Mouse (Mus musculus): ENCODE measurements around the gene Krt35. TPM values are rescaled to one million over a fixed set of nuclear protein-coding genes. Genes with fewer than 3 reads are reported as not detected.

The Krt35 gene
- polyA plus RNA-seq, 1 experiment from 2014 or later: not detected

DNA sequence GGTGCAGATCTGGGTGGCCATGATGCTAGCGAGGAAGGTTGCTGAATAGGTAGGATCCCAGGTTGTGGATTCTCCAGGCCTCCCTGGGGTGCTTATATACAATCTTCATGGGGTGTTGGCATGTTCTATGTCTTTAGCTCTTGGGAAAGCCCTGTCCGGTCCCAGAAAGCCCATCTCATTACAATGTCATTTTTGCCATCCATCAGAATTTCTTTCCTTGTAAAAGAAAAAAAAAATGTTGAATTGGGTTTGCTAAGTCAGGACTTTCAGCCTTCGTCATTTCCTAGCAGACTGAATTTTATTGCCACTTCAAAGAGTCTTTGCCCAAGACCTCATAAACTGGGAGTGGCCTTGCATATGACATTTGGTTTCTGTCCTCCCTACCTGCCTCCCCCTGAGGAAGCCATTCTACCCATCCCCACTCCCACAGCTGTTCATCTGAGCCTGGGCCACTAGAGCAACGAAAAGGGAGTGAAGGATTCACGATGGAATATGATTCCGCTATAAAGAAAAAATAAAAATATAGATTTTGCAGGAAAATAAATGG, 9.6 kb upstream of the Krt35 start, which contains the start of gene Krt36:
Gene Krt36 (minus strand): TSS at position 51 of the 547 bp plus-strand sequence.
- TF ChIP-seq CTCF (IDR thresholded peaks at IDR 0.05; ENCODE audit: low read depth): no peak
- TF ChIP-seq EP300 (IDR thresholded peaks at IDR 0.05; ENCODE audit: low read depth): no peak
- Histone ChIP-seq H3K4me3 (ENCODE audit: low read depth, low read length) (no peak within 1 kb of the TSS), H3K27ac (ENCODE audit: low read depth) (no peak within 1 kb of the TSS), H3K9me3 (ENCODE audit: low read length) (no peaks in the 10 kb centered on the region), H3K4me1 (ENCODE audit: insufficient read depth) (no peaks in the 10 kb centered on the region), H3K4me2 (ENCODE audit: low read depth, low read length) (no peak within 1 kb of the TSS), H3K36me3 (replicated peaks; ENCODE audit: insufficient read depth, low read length) (no peaks in the 10 kb centered on the region), H3K27me3 (ENCODE audit: insufficient read depth, low read length) (no peaks in the 10 kb centered on the region), H3K9ac (replicated peaks) (no peak within 1 kb of the TSS)
- ATAC-seq (no peak), DNase-seq (no peak)
- 75% methylated on average over 6 of the region's 6 CpGs for WGBS (ENCODE audit: insufficient replicate concordance)

DNA sequence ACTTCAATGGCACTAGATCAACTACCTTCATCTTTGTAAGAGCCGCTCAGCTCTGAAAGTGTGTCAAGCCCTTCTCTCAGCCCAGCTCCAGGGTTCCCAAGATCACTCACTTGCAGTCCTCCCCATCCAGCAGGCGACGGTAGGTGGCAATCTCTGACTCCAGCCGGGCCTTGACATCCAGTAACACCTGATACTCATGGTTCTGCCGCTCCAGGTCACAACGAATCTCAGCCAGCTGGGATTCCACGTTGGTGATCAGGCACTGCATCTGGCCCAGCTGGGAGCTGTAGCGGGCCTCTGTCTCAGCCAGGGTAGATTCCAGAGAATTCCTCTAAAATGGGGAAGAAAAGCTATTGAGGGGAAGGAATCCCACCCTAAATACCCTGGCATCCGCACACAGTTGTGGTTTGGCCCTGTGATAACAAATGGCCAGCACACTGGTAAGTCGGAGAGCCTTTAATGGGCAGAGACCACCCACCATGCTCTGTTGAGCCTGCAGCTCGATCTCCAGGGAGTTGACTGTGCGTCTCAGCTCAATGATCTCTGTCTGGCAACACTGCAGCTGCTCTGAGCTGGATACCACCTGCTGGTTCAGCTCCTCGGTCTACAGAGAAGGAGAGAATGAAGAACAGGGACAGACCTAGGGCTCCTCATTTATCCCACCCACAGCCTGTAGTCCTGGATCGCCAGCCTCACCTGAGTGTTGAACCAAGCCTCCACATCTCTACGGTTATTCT, 6.8 kb upstream of the Krt35 start:
- 63% methylated on average over 15 of the region's 15 CpGs for WGBS (ENCODE audit: insufficient replicate concordance)
- no peak for TF ChIP-seq CTCF (IDR thresholded peaks at IDR 0.05; ENCODE audit: low read depth)
- no peak for TF ChIP-seq EP300 (IDR thresholded peaks at IDR 0.05; ENCODE audit: low read depth)
- no peak overlapping the region for H3K27ac ChIP-seq (ENCODE audit: low read depth)
- H3K36me3 ChIP-seq (replicated peaks; ENCODE audit: insufficient read depth, low read length): no peaks in the 10 kb centered on the region
- no peaks in the 10 kb centered on the region for H3K4me1 ChIP-seq (ENCODE audit: insufficient read depth)
- H3K27me3 ChIP-seq (ENCODE audit: insufficient read depth, low read length): no peaks in the 10 kb centered on the region
- H3K4me3 ChIP-seq (ENCODE audit: low read depth, low read length): no peak overlapping the region
- ATAC-seq: no peak
- H3K4me2 ChIP-seq (ENCODE audit: low read depth, low read length): no peak overlapping the region
- no peak for DNase-seq
- no peak overlapping the region for H3K9ac ChIP-seq (replicated peaks)
- no peaks in the 10 kb centered on the region for H3K9me3 ChIP-seq (ENCODE audit: low read length)

DNA sequence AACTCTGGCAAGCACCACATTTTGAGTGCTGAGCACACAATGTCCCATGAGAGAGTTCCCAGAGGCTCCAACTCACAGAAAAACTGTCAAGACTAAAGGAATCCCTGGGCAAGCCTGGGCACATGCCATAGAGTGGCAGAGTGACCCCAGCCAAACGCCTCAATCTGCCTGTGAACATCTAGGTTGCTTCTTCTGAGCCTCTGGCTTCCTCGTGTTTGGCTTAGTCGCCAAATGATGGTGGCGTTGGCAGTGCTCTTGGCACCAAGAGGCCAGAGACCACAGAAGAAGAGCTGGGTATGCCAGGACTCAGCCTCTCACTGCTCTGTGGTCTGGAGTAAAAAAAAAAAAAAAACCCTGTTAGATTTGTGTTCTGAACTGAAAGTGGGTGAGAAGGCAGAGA, 4.3 kb upstream of the Krt35 start:
- 74% methylated on average over 4 of the region's 4 CpGs for WGBS (ENCODE audit: insufficient replicate concordance)
- no peak for TF ChIP-seq CTCF (IDR thresholded peaks at IDR 0.05; ENCODE audit: low read depth)
- TF ChIP-seq EP300 (IDR thresholded peaks at IDR 0.05; ENCODE audit: low read depth): no peak
- Histone ChIP-seq H3K4me3 (ENCODE audit: low read depth, low read length) (no peak overlapping the region), H3K27ac (ENCODE audit: low read depth) (no peak overlapping the region), H3K4me1 (ENCODE audit: insufficient read depth) (no peaks in the 10 kb centered on the region), H3K36me3 (replicated peaks; ENCODE audit: insufficient read depth, low read length) (no peaks in the 10 kb centered on the region), H3K27me3 (ENCODE audit: insufficient read depth, low read length) (no peaks in the 10 kb centered on the region), H3K4me2 (ENCODE audit: low read depth, low read length) (no peak overlapping the region), H3K9me3 (ENCODE audit: low read length) (no peaks in the 10 kb centered on the region), H3K9ac (replicated peaks) (no peak overlapping the region)
- DNase-seq (no peak), ATAC-seq (no peak)

DNA sequence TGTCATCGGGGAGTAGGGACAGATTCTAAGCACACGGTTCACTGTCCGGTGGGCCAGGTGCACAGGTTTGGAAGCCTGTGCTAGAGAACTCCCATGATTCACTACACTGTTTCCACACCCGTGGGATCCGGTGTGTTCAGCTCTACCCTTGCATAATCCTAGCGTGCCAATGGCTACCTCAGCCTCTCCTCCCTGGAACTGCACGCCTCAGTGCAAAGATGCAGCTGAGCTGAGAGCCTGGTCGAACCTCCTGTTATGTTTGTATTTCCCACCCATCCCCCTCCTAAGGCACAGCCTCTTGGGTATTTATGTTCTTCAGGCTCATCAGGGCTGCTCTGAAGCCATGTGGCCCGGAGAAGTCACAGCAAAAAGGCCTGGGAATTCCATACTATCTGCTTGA, 1.8 kb upstream of the Krt35 start:
- Histone ChIP-seq H3K27me3 (ENCODE audit: insufficient read depth, low read length) (no peaks in the 10 kb centered on the region), H3K4me1 (ENCODE audit: insufficient read depth) (no peaks in the 10 kb centered on the region), H3K4me3 (ENCODE audit: low read depth, low read length) (no peak overlapping the region), H3K9me3 (ENCODE audit: low read length) (no peaks in the 10 kb centered on the region), H3K4me2 (ENCODE audit: low read depth, low read length) (no peak overlapping the region), H3K36me3 (replicated peaks; ENCODE audit: insufficient read depth, low read length) (no peaks in the 10 kb centered on the region), H3K27ac (ENCODE audit: low read depth) (no peak overlapping the region), H3K9ac (replicated peaks) (no peak overlapping the region)
- TF ChIP-seq EP300 (IDR thresholded peaks at IDR 0.05; ENCODE audit: low read depth): no peak
- TF ChIP-seq CTCF (IDR thresholded peaks at IDR 0.05; ENCODE audit: low read depth): no peak
- 70% methylated on average over 9 of the region's 9 CpGs for WGBS (ENCODE audit: insufficient replicate concordance)
- DNase-seq (no peak), ATAC-seq (no peak)

DNA sequence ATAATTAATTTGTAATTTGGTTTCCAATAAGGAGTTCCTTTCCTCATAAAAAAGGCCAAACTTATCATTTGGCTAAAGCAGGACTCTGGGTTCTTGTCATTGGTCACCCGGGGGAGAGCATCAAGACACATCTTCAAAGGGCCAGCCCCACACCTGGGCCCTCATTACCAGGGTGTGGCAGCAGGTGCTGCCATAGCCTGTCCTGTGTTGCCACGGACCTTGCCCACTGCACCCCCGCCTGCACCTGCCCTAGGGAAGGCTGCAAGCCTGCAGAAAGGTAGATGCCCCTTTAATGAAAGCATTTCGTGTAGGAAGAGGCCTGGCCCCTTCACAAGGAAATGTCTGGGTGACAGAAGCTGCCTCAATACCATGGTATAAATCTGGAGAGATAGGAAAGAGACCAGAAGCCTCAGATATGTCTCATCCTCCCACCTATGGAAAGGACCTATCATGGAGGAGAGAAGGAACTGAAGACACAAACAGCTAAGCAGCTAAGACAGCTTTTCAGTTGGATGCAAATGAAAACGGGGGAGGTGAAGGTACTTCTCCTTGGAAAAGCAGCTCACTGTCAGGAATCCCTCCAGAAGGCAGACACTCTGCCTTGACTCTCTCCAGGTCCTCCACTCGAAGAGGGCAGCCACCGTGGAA, 7.5 kb downstream of the Krt35 start:
- 0 out of 2 replicates have a peak, but pooled peaks cover 2% of the 10 kb centered on the region for H3K9me3 ChIP-seq (ENCODE audit: low read length)
- H3K9ac ChIP-seq (replicated peaks): no peak overlapping the region
- no peaks in the 10 kb centered on the region for H3K36me3 ChIP-seq (replicated peaks; ENCODE audit: insufficient read depth, low read length)
- ATAC-seq (no peak), DNase-seq (no peak)
- H3K4me3 ChIP-seq (ENCODE audit: low read depth, low read length): no peak overlapping the region
- 52% methylated on average over 7 of the region's 7 CpGs for WGBS (ENCODE audit: insufficient replicate concordance)
- H3K4me1 ChIP-seq (ENCODE audit: insufficient read depth): no peaks in the 10 kb centered on the region
- TF ChIP-seq CTCF (IDR thresholded peaks at IDR 0.05; ENCODE audit: low read depth) (no peak), EP300 (IDR thresholded peaks at IDR 0.05; ENCODE audit: low read depth) (no peak)
- no peak overlapping the region for H3K27ac ChIP-seq (ENCODE audit: low read depth)
- H3K27me3 ChIP-seq (ENCODE audit: insufficient read depth, low read length): no peaks in the 10 kb centered on the region
- no peak overlapping the region for H3K4me2 ChIP-seq (ENCODE audit: low read depth, low read length)

DNA sequence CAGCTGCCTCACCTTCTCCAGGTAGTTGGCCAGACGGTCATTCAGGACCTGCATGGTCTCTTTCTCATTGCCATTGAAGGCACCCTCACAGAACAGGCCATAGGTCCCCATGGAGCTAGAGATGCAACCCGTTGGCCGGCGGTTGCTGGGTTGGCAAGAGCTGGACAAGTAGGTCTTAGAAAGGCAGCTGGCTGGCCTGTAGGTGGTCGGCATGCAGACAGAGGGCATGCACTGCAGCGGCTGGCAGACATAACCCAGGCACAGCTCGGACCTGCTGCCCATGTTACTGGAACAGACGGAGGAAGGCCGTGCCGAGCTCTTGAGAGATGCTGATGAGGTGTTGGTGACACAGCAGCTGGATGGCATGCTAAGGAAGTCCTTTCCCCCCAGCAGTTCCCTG, 8.2 kb downstream of the Krt35 start, which contains the start of gene Krt32:
Gene Krt32 (minus strand): TSS at position 366 of the 400 bp plus-strand sequence.
- ATAC-seq (no peak), DNase-seq (no peak)
- no peak within 1 kb of the TSS for H3K4me2 ChIP-seq (ENCODE audit: low read depth, low read length)
- H3K9ac ChIP-seq (replicated peaks): no peak within 1 kb of the TSS
- no peak within 1 kb of the TSS for H3K27ac ChIP-seq (ENCODE audit: low read depth)
- H3K4me1 ChIP-seq (ENCODE audit: insufficient read depth): no peaks in the 10 kb centered on the region
- no peak within 1 kb of the TSS for H3K4me3 ChIP-seq (ENCODE audit: low read depth, low read length)
- TF ChIP-seq EP300 (IDR thresholded peaks at IDR 0.05; ENCODE audit: low read depth) (no peak), CTCF (IDR thresholded peaks at IDR 0.05; ENCODE audit: low read depth) (no peak)
- H3K27me3 ChIP-seq (ENCODE audit: insufficient read depth, low read length): no peaks in the 10 kb centered on the region
- H3K9me3 ChIP-seq (ENCODE audit: low read length): 0 out of 2 replicates have a peak, but pooled peaks cover 2% of the 10 kb centered on the region
- H3K36me3 ChIP-seq (replicated peaks; ENCODE audit: insufficient read depth, low read length): no peaks in the 10 kb centered on the region
- 85% methylated on average over 10 of the region's 10 CpGs for WGBS (ENCODE audit: insufficient replicate concordance)
